Mouse (Mus musculus) hindbrain, embryonic 11.5 days (tissue): Measurements from ENCODE around the gene Trp53. TPM values are rescaled to one million over a fixed set of nuclear protein-coding genes. Genes with fewer than 3 reads are reported as not detected.
A peak's percentile ranks its signal among the peaks of the same experiment; 100 is the strongest.

ENCODE experiments used
- ATAC-seq: fragments of 200-750 bp; cut with Nextera tagmentation; 2 replicates; pipeline ENCODE4 v1.8.0; 2017; ENCODE audit warnings: mild to moderate bottlenecking, moderate TSS enrichment, moderate library complexity; ENCODE audit not compliant: low FRiP score
- DNase-seq: peaks from one replicate; pipeline ENCODE4 v3.0.0-alpha.2; 2015; ENCODE audit warnings: low spot score
- H3K27ac ChIP-seq: fragments of 300-500 bp; sonication (generic); 2 replicates; pipeline ENCODE4 v1.5.1; 2014; ENCODE audit warnings: mild to moderate bottlenecking, low read depth, low read length
- H3K27me3 ChIP-seq: fragments of 300-500 bp; sonication (generic); 2 replicates; pipeline ENCODE4 v1.6.1; 2014; ENCODE audit warnings: mild to moderate bottlenecking, low read length, moderate library complexity, mixed read lengths; ENCODE audit not compliant: control insufficient read depth, insufficient read depth
- H3K36me3 ChIP-seq: fragments of 300-500 bp; sonication (generic); 2 replicates; pipeline ENCODE4 v1.6.1; 2014; ENCODE audit warnings: mild to moderate bottlenecking, low read length, moderate library complexity, mixed read lengths; ENCODE audit not compliant: control insufficient read depth, insufficient read depth
- H3K4me1 ChIP-seq: fragments of 300-500 bp; sonication (generic); replicated peaks from 2 replicates; pipeline ENCODE4 v1.6.1; 2014; ENCODE audit warnings: low read length, mixed read lengths; ENCODE audit not compliant: control insufficient read depth, insufficient read depth
- H3K4me2 ChIP-seq: fragments of 300-500 bp; sonication (generic); replicated peaks from 2 replicates; pipeline ENCODE4 v1.6.1; 2014; ENCODE audit warnings: mild to moderate bottlenecking, low read depth, low read length
- H3K4me3 ChIP-seq: fragments of 300-500 bp; sonication (generic); 2 replicates; pipeline ENCODE4 v1.5.1; 2014; ENCODE audit warnings: low read depth, low read length
- H3K9ac ChIP-seq: fragments of 300-500 bp; sonication (generic); 2 replicates; pipeline ENCODE4 v1.6.1; 2014; ENCODE audit warnings: low read depth, low read length
- H3K9me3 ChIP-seq: fragments of 300-500 bp; sonication (generic); 2 replicates; pipeline ENCODE4 v1.6.1; 2016; ENCODE audit warnings: low read length; ENCODE audit not compliant: control insufficient read depth
- WGBS: fragments of 180-500 bp; shearing (Covaris S2); extraction: QIAGEN DNeasy Blood & Tissue Kit; methylation state at CpG from one replicate; pipeline ENCODE4 v1.1.7; 2014; 5-methylcytosine and 5-hydroxymethylcytosine counted together
- microRNA counts: library from miRNA; unstranded; fragments of <30 nt; microRNA quantifications from one replicate; lab custom pipeline; 2015
- polyA plus RNA-seq: library from polyadenylated mRNA; unstranded; fragments of >200 nt; fragmentation: Nextera tagmentation; extraction: Ambion mirVana; gene quantifications from 2 replicates; pipeline ENCODE4 v1.2.1, GENCODE M21; 2014

The Trp53 gene
- polyA plus RNA-seq, 1 experiment from 2014 or later = 159 TPM

GRCm38 (mm10) chr11:69633128-69633866, 53.1 kb downstream of the Trp53 start:
- no peaks in the 10 kb centered on the region for H3K9me3 ChIP-seq
- no peaks in the 10 kb centered on the region for H3K27me3 ChIP-seq
- peak overlapping the region; percentile 75 for H3K4me2 ChIP-seq
- DNase-seq = no peak
- 1% methylated on average over 46 of the region's 50 CpGs for WGBS
- peak overlapping the region; percentile 97 for H3K27ac ChIP-seq
- H3K4me3 ChIP-seq = peak overlapping the region; percentile 98
- peak overlapping the region; percentile 98 for H3K9ac ChIP-seq
- no peaks in the 10 kb centered on the region for H3K36me3 ChIP-seq
- H3K4me1 ChIP-seq = peaks cover 3% of the 10 kb centered on the region
- ATAC-seq = peak; percentile 55

DNA sequence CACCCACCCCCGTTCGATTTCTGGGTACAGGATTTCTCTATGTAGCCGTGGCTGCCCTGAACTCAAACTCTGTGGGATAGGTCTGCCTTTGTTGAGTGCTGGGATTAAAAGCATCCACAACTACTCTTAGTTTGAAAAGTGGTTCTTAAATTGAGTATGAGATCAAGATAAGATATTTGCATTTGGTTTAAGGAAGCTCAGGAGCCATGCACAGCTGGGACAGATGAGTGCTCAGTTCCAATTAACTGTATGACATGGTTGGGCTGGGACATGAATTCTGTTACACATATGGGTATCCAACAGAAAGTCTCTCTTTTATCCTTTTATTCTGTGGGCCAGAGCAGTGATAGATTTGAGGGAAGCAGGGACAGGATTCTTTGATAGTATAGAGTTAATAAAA, 55.3 kb downstream of the Trp53 start:
- 89% methylated on average over 3 of the region's 3 CpGs for WGBS
- Histone ChIP-seq H3K9ac (no peak overlapping the region), H3K9me3 (no peaks in the 10 kb centered on the region), H3K4me3 (no peak overlapping the region), H3K4me1 (peaks cover 3% of the 10 kb centered on the region), H3K36me3 (peaks cover 4% of the 10 kb centered on the region; the same call in 1 of the 2 replicates), H3K27ac (no peak overlapping the region), H3K27me3 (no peaks in the 10 kb centered on the region), H3K4me2 (no peak overlapping the region)
- DNase-seq (no peak), ATAC-seq (no peak)

MicroRNAs encoded within 50 kb of the gene (microRNA counts, 519-probe panel; counts per million panel counts)
- microRNA mmu-miR-467f (lab: Ali Mortazavi, UCI) = 3,437 counts per million, percentile 22 among the panel's probes with 10 or more counts

Other genes starting within 250 kb of the Trp53 start
- gene Rnf227, start 239.9 kb upstream of the Trp53 start, polyA plus RNA-seq = 28.7 and 34.9 TPM in 2 replicates
- gene Chd3, start 211.0 kb upstream of the Trp53 start, polyA plus RNA-seq = 44.3 and 57.1 TPM in 2 replicates
- 120 and 124 TPM in 2 replicates for gene Naa38, start 184.9 kb upstream of the Trp53 start, polyA plus RNA-seq
- gene Cyb5d1, start 184.7 kb upstream of the Trp53 start, polyA plus RNA-seq = 32.7 and 45.2 TPM in 2 replicates
- gene Tmem88, start 182.1 kb upstream of the Trp53 start, polyA plus RNA-seq = 15.7 and 17.1 TPM in 2 replicates
- 33.7 and 40.9 TPM in 2 replicates for gene Kdm6b, start 166.7 kb upstream of the Trp53 start, polyA plus RNA-seq
- gene Dnah2, start 31.2 kb upstream of the Trp53 start, polyA plus RNA-seq = 0.68 and 1.6 TPM in 2 replicates
- 12.2 and 15.5 TPM in 2 replicates for gene Efnb3, start 20.2 kb upstream of the Trp53 start, polyA plus RNA-seq
- gene Wrap53, start 104 bp upstream of the Trp53 start, polyA plus RNA-seq = 36.6 and 37.8 TPM in 2 replicates
- 11.7 and 13.1 TPM in 2 replicates for gene Atp1b2, start 25.6 kb downstream of the Trp53 start, polyA plus RNA-seq
- gene Shbg, start 37.5 kb downstream of the Trp53 start, polyA plus RNA-seq = 0.17 TPM in 1 of 2 replicates, not detected in the other
- 15.0 and 20.6 TPM in 2 replicates for gene Sat2, start 41.7 kb downstream of the Trp53 start, polyA plus RNA-seq
- gene Fxr2, start 52.6 kb downstream of the Trp53 start, polyA plus RNA-seq = 30.1 and 31.3 TPM in 2 replicates
- not detected in 2 replicates for gene Sox15, start 75.0 kb downstream of the Trp53 start, polyA plus RNA-seq
- 28.0 and 45.3 TPM in 2 replicates for gene Mpdu1, start 82.3 kb downstream of the Trp53 start, polyA plus RNA-seq
- 8.2 and 8.7 TPM in 2 replicates for gene Cd68, start 85.8 kb downstream of the Trp53 start, polyA plus RNA-seq
- 891 and 905 TPM in 2 replicates for gene Eif4a1, start 92.1 kb downstream of the Trp53 start, polyA plus RNA-seq
- 85.8 and 101 TPM in 2 replicates for gene Senp3, start 101.7 kb downstream of the Trp53 start, polyA plus RNA-seq
- gene Tnfsf13, start 105.4 kb downstream of the Trp53 start, polyA plus RNA-seq = not detected in 2 replicates
- 2.2 and 4.0 TPM in 2 replicates for gene Tnfsf12, start 115.5 kb downstream of the Trp53 start, polyA plus RNA-seq
- 0.61 and 1.1 TPM in 2 replicates for gene Tnfsfm13, start 115.7 kb downstream of the Trp53 start, polyA plus RNA-seq
- 46.5 and 50.1 TPM in 2 replicates for gene Polr2a, start 178.3 kb downstream of the Trp53 start, polyA plus RNA-seq
- gene Slc35g3, start 181.6 kb downstream of the Trp53 start, polyA plus RNA-seq = 0.57 and 1.1 TPM in 2 replicates
- 1.3 and 1.7 TPM in 2 replicates for gene Zbtb4, start 185.6 kb downstream of the Trp53 start, polyA plus RNA-seq
- 1.2 and 1.5 TPM in 2 replicates for gene Chrnb1, start 215.6 kb downstream of the Trp53 start, polyA plus RNA-seq
- gene Fgf11, start 221.5 kb downstream of the Trp53 start, polyA plus RNA-seq = 2.2 and 2.8 TPM in 2 replicates
- gene Tmem102, start 225.3 kb downstream of the Trp53 start, polyA plus RNA-seq = 0.83 and 0.93 TPM in 2 replicates
- not detected in 2 replicates for gene Gm39566, start 234.9 kb downstream of the Trp53 start, polyA plus RNA-seq
- gene Spem2, start 238.1 kb downstream of the Trp53 start, polyA plus RNA-seq = not detected in 2 replicates
- 0.17 and 0.38 TPM in 2 replicates for gene Spem1, start 241.8 kb downstream of the Trp53 start, polyA plus RNA-seq